Mouse (Mus musculus): Measurements from ENCODE around the gene Ppcs.

Gene Ppcs

GRCm38 (mm10) chr4:119417894-119418293 lies 4.3 kb downstream of the Ppcs start:
- DNase-seq (ENCODE audit: low read depth, low spot score), result no peak

- DNase-seq (ENCODE audit: low read depth, low spot score), result no peak
Measured at GRCm38 (mm10) chr4:119417270-119417669, 5.0 kb downstream of the Ppcs start.

GRCm38 (mm10) chr4:119415072-119415753 lies 7.0 kb downstream of the Ppcs start, which contains the start of gene Ccdc30:
Gene Ccdc30, minus strand, starts transcription at chr4:119415521.
- peak; percentile 89 for DNase-seq (ENCODE audit: low read depth, low spot score)

- no peak for DNase-seq (ENCODE audit: low read depth, low spot score)
Measured at GRCm38 (mm10) chr4:119412791-119413190, 9.4 kb downstream of the Ppcs start.

GRCm38 (mm10) chr4:119411877-119412650 lies 10.2 kb downstream of the Ppcs start:
- no peak for DNase-seq (ENCODE audit: low read depth, low spot score)

- no peak for DNase-seq (ENCODE audit: low read depth, low spot score)
Measured at GRCm38 (mm10) chr4:119403431-119403830, 18.8 kb downstream of the Ppcs start.

GRCm38 (mm10) chr4:119400896-119401295 lies 21.3 kb downstream of the Ppcs start:
- no peak for DNase-seq (ENCODE audit: low read depth, low spot score)

GRCm38 (mm10) chr4:119398751-119399150 lies 23.5 kb downstream of the Ppcs start:
- DNase-seq (ENCODE audit: low read depth, low spot score), result no peak

GRCm38 (mm10) chr4:119390369-119390768 lies 31.9 kb downstream of the Ppcs start:
- DNase-seq (ENCODE audit: low read depth, low spot score), result no peak

GRCm38 (mm10) chr4:119389184-119389583 lies 33.0 kb downstream of the Ppcs start:
- DNase-seq (ENCODE audit: low read depth, low spot score), result no peak

GRCm38 (mm10) chr4:119381471-119382190 lies 40.6 kb downstream of the Ppcs start:
- DNase-seq (ENCODE audit: low read depth, low spot score), result no peak

- no peak for DNase-seq (ENCODE audit: low read depth, low spot score)
Measured at GRCm38 (mm10) chr4:119369460-119369859, 52.8 kb downstream of the Ppcs start.

Data from WW6 (cell line).